Mouse (Mus musculus): ENCODE results near the gene Sspn. TPM values are rescaled to one million over a fixed set of nuclear protein-coding genes. Genes with fewer than 3 reads are reported as not detected.

Gene Sspn
- total and polyA plus RNA-seq, 3 experiments: 0.04 to 0.14 (median 0.13) TPM

DNA sequence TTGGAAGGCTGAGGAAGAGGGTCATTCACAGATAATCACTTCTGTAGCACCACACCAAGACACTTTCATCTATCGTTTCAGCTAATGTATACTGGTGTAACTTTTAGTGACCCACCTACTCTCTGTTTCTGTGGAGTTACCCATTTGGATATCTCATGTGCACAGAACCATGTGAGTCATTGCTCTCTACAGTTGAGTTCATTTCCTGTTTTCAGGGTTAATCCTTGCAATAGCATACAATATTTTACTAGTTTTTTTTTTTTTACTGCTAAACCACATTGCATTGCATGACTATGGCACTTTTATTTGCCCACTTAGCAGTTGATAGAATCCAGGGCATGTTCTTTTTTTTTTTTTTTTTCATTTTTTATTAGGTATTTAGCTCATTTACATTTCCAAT, 48.4 kb upstream of the Sspn start (continued):
- peak; percentile 82 for TF ChIP-seq JUND (conservative IDR thresholded peaks at IDR 0.05; ENCODE audit: low read depth, low read length)
- TF ChIP-seq BHLHE40 (IDR thresholded peaks at IDR 0.05; ENCODE audit: low read depth, low read length): peak; percentile 98
- 0 out of 2 replicates have a peak, but pooled peaks have one; percentile 28 for TF ChIP-seq ELF1 (IDR thresholded peaks at IDR 0.05; ENCODE audit: low read depth, low read length)
- TF ChIP-seq UBTF (IDR thresholded peaks at IDR 0.05; ENCODE audit: low read depth, low read length): no peak
- peak; percentile 78; the same call in 1 of the 2 replicates for TF ChIP-seq CHD1 (IDR thresholded peaks at IDR 0.05; ENCODE audit: low read depth, low read length)
- TF ChIP-seq GABPA (IDR thresholded peaks at IDR 0.05; ENCODE audit: insufficient replicate concordance, low read depth, low read length): no peak
- TF ChIP-seq CHD2 (IDR thresholded peaks at IDR 0.05; ENCODE audit: low read length): peak; percentile 23; the same call in 1 of the 2 replicates
- no peak for TF ChIP-seq POLR2AphosphoS2 (IDR thresholded peaks at IDR 0.05; ENCODE audit: low read depth, low read length)
- TF ChIP-seq HCFC1 (IDR thresholded peaks at IDR 0.05; ENCODE audit: low read depth, low read length): no peak
- TF ChIP-seq KAT2A (IDR thresholded peaks at IDR 0.05; ENCODE audit: insufficient replicate concordance, low read length): no peak
- peak; percentile 96 for TF ChIP-seq ETS1 (conservative IDR thresholded peaks at IDR 0.05; ENCODE audit: low read depth, low read length)

DNA sequence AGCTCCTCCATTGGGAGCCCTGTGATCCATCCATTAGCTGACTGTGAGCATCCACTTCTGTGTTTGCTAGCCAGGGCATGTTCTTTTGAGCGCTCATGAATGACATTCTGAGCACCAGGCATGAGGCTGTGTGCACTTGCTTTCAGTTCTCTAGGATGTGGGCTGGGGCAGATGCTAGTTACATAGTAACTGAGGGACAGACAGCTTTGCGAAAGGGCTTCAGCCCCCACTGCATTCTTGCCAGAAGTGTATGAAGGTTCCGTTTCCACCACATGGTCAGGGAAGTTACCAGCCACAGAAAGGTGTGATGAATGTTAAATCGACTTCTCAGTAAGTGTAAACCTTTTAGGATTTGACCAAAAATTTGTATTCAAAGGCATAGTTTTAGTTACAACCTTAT, 47.8 kb upstream of the Sspn start:
- Histone ChIP-seq H3K4me2 (ENCODE audit: insufficient read depth, low read depth, poor library complexity, severe bottlenecking) (peak overlapping the region; percentile 38; the same call in 1 of the 2 replicates), H3K27ac (ENCODE audit: insufficient read depth, low read depth) (peak overlapping the region; percentile 95), H3K4me1 (ENCODE audit: control insufficient read depth in 1 of 2, insufficient read depth in 2 of 2) (peaks cover 39 to 75% of the 10 kb centered on the region in 2 experiments), H3K9me3 (replicated peaks; ENCODE audit: low read length) (peaks cover 10% of the 10 kb centered on the region), H3K36me3 (replicated peaks in 1 of 2; ENCODE audit: control insufficient read depth in 1 of 2, insufficient read depth in 1 of 2, low read length in 1 of 2) (peaks cover 0 to 2% of the 10 kb centered on the region in 2 experiments), H3K79me2 (replicated peaks; ENCODE audit: control insufficient read depth, extremely low read depth, insufficient read depth, poor library complexity, severe bottlenecking) (no peaks in the 10 kb centered on the region), H3K27me3 (replicated peaks) (no peaks in the 10 kb centered on the region), H3K9ac (ENCODE audit: insufficient read depth, low read depth) (no peak overlapping the region), H3K4me3 (replicated peaks in 1 of 3; ENCODE audit: low read depth in 2 of 3, low read length in 2 of 3, poor library complexity in 1 of 3) (no peak overlapping the region)
- dilution Hi-C loops (cut with MboI; ENCODE audit: extremely low pct_ligation_motif_present, extremely low pct_unique_long_range_greater_than_20kb, low sequenced_read_pairs): no loop called here
- DNase-seq (ENCODE audit: extremely low read depth): peak; percentile 93
- in situ Hi-C loops (cut with MboI; ENCODE audit: low pct_ligation_motif_present, low pct_unique_long_range_greater_than_20kb, low sequenced_read_pairs): no loop called here
- TF ChIP-seq SMC3 (IDR thresholded peaks at IDR 0.05; ENCODE audit: low read depth, low read length): peak; percentile 44; the same call in 1 of the 2 replicates
- TF ChIP-seq MYC (IDR thresholded peaks at IDR 0.05; ENCODE audit: low read depth, low read length): peak; percentile 97
- no peak for TF ChIP-seq NELFE (IDR thresholded peaks at IDR 0.05; ENCODE audit: low read depth, low read length)
- peak; percentile 78 for TF ChIP-seq CHD2 (IDR thresholded peaks at IDR 0.05; ENCODE audit: low read length)
- no peak for TF ChIP-seq ZC3H11A (IDR thresholded peaks at IDR 0.05; ENCODE audit: low read depth, low read length)
- peak; percentile 6 for TF ChIP-seq RAD21 (IDR thresholded peaks at IDR 0.05; ENCODE audit: low read depth, low read length)
- no peak for TF ChIP-seq JUN (IDR thresholded peaks at IDR 0.05; ENCODE audit: insufficient read depth, low read depth, low read length)
- TF ChIP-seq MAZ (IDR thresholded peaks at IDR 0.05; ENCODE audit: low read depth, low read length): peak; percentile 80
- no peak for TF ChIP-seq RCOR1 (conservative IDR thresholded peaks at IDR 0.05; ENCODE audit: low read depth, low read length)
- TF ChIP-seq TBP (conservative IDR thresholded peaks at IDR 0.05; ENCODE audit: low read depth, low read length): peak; percentile 85
- TF ChIP-seq MXI1 (IDR thresholded peaks at IDR 0.05; ENCODE audit: low read depth, low read length): peak; percentile 37; the same call in 1 of the 2 replicates
- TF ChIP-seq HCFC1 (IDR thresholded peaks at IDR 0.05; ENCODE audit: low read depth, low read length): peak; percentile 64
- TF ChIP-seq MEF2A (IDR thresholded peaks at IDR 0.05; ENCODE audit: borderline replicate concordance, low read depth, low read length): peak; percentile 84
- TF ChIP-seq TCF12 (IDR thresholded peaks at IDR 0.05; ENCODE audit: low read depth, low read length): peak; percentile 92
- peak; percentile 36; the same call in 1 of the 2 replicates for TF ChIP-seq POLR2A (IDR thresholded peaks at IDR 0.05; ENCODE audit: low read depth, low read length)
- peak; percentile 89 for TF ChIP-seq EP300 (IDR thresholded peaks at IDR 0.05; ENCODE audit: low read length)
- TF ChIP-seq BHLHE40 (IDR thresholded peaks at IDR 0.05; ENCODE audit: low read depth, low read length): peak; percentile 90
- no peak for TF ChIP-seq GABPA (IDR thresholded peaks at IDR 0.05; ENCODE audit: insufficient replicate concordance, low read depth, low read length)
- peak; percentile 98 for TF ChIP-seq MAX (IDR thresholded peaks at IDR 0.05; ENCODE audit: low read length)
- TF ChIP-seq IRF4 (IDR thresholded peaks at IDR 0.05; ENCODE audit: low read depth, low read length): peak; percentile 92
- TF ChIP-seq ETS1 (conservative IDR thresholded peaks at IDR 0.05; ENCODE audit: low read depth, low read length): peak; percentile 87

All from CH12.LX (cell line).